Mouse (Mus musculus) right cerebral cortex, postnatal 36 days (tissue): Measurements from ENCODE around the gene Elf2.
"Not testable (repeated sequence)": the region's sequence is repeated elsewhere in the genome, so short reads cannot be mapped to it uniquely, and the experiment has no call there.

Experiments
- DNase-seq, 2 experiments: peaks; one replicate each; pipeline ENCODE4 v3.0.0; 2022; ENCODE audit warnings: low spot score in 2 of 2, mixed read lengths in 1 of 2

Gene Elf2

DNA sequence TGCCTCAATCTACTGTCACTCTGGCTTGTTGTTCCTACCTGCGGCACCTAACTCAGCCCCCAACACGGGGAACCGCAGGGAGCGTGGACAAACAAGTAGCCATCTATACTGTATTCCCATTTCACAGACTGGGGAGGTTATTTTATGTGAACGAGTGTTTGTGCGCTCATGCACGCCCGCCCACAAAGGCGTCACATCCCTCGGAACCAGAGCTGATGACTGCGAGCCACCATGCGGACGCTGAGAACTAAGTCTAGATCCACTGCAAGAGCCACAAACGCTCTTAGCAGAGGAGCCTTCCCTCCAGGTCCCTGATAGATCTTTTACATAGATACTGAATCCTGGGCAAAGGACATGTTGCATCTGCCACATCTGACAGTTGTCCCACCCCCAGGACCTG lies 10.4 kb downstream of the Elf2 start:
- DNase-seq, result no peak

- no peak for DNase-seq
These were observed 11.9 kb downstream of the Elf2 start for GRCm38 (mm10) chr3:51328546-51328945.

GRCm38 (mm10) chr3:51327817-51328216 lies 12.6 kb downstream of the Elf2 start:
- no peak for DNase-seq

GRCm38 (mm10) chr3:51327429-51327797 lies 13.1 kb downstream of the Elf2 start:
- DNase-seq, result no peak

- DNase-seq, result no peak
These were observed 13.6 kb downstream of the Elf2 start for GRCm38 (mm10) chr3:51326664-51327428.

DNA sequence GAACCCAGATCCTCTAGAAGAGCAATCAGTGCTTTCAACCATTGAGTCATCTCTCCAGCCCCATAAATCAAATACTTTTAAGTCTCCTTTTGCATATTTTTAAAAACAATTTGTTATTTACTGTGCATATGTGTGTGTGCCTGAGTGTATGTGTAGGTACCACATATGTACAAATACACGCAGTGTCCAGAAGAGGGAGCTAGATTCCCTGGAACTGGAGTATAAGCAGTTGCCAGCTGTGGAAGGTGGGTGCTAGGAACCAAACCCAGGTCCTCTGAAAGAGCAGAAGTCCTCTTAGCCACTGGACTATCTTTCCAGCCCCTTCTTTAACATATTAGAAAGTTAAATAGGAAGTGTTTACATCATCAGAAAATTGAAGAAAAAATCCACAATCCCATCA lies 15.0 kb downstream of the Elf2 start:
- DNase-seq, result no peak

DNA sequence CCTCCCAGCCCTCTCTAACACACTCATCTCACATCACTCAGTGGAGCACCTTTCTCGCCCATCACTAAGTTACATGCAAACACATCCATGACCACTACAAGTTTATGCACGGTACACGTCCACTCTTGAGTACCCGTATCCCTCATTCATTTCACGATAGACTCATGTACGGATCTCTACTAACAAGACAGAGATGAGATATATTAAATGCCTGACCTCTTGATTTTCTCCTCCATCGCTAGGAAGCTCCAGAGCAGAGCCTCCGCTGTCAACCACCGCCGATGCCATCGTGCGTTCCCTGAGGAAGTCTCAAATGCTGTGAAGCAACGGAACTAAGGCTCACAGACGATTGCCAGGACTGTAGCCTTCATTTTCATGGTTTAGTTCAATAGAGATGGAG lies 17.5 kb downstream of the Elf2 start:
- no peak for DNase-seq

GRCm38 (mm10) chr3:51322326-51322725 lies 18.1 kb downstream of the Elf2 start:
- DNase-seq, result no peak

GRCm38 (mm10) chr3:51321141-51321540 lies 19.3 kb downstream of the Elf2 start:
- DNase-seq, result no peak

DNA sequence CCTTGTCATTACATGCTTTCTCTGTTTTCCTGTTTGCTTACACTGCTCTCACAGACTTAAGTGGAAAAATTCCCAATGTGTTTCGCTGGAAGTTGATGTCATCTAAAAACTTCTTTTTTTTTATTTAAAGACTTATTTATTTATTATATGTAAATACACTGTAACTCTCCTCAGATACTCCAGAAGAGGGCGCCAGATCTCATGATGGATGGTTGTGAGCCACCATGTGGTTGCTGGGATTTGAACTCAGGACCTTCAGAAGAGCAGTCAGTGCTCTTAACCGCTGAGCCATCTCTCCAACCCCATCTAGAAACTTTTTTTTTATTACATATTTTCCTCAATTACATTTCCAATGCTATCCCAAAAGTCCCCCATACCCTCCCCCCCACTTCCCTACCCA lies 22.4 kb downstream of the Elf2 start:
- DNase-seq, result not testable (repeated sequence)

GRCm38 (mm10) chr3:51316876-51317275 lies 23.6 kb downstream of the Elf2 start:
- DNase-seq, result no peak

DNA sequence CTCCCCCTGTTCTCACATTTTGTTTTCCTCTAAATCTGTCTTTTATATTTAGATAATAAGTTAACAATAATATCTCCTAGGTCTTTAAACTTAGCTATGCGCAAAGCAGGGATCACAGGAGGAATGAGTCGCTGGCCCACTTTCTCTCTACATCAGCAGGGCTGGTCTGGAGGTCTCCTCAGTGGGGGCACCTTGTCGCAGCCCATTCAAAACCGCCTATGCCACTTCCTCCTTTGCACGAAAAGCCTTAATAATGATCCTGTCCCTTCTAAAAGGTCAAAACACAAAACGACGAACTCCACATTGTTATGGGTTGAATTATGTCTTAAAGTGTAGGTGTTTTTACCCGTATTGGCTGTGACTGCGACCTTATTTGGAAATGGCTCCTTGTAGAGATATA lies 28.8 kb downstream of the Elf2 start:
- DNase-seq, result no peak

GRCm38 (mm10) chr3:51310098-51310497 lies 30.4 kb downstream of the Elf2 start:
- DNase-seq, result no peak

DNA sequence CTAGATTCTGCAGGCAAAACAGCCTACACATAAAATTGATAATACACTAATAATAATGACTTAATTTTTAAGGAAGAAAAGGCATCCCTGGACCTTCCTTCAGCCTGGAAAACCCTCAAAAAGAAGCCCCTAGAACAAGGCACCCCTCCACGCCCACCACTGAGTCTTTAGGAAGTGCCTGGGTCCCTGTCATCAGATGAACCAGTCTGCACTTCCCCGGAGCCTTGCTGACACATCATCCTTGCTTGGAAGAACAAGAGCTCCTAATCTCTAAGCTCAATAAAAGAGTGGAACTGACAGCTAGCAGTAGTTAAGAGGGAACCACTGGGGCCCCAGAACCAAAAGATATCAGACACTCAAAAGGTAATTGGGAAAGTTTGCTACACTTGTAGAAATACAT lies 33.8 kb downstream of the Elf2 start:
- DNase-seq, result no peak

DNA sequence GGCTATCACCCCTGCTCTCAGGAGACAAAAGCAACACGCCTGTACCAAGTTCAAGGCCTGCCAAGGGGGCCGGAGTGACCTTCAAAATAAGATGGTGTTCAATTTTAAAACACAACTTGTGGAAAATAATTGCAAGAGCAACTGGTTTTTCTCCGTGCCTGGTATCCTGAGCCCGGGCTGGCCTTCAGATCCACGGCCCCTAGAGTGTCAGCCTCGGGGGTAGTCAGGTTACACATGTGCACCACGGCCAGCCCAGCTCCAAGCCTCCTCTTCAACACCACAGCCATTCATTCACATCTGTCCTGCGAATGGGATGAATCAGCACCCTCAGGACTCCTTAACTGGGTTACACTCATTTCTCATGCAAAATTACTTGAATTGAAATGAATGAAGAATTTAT lies 34.5 kb downstream of the Elf2 start:
- no peak for DNase-seq

- no peak for DNase-seq
These were observed 37.4 kb downstream of the Elf2 start for GRCm38 (mm10) chr3:51302971-51303476.

- DNase-seq, result no peak
These were observed 38.9 kb downstream of the Elf2 start for GRCm38 (mm10) chr3:51301583-51301982.

GRCm38 (mm10) chr3:51296790-51297189 lies 43.7 kb downstream of the Elf2 start:
- no peak for DNase-seq

- DNase-seq, result peak; percentile 22 to 37
These were observed 45.2 kb downstream of the Elf2 start for GRCm38 (mm10) chr3:51295225-51295624.

DNA sequence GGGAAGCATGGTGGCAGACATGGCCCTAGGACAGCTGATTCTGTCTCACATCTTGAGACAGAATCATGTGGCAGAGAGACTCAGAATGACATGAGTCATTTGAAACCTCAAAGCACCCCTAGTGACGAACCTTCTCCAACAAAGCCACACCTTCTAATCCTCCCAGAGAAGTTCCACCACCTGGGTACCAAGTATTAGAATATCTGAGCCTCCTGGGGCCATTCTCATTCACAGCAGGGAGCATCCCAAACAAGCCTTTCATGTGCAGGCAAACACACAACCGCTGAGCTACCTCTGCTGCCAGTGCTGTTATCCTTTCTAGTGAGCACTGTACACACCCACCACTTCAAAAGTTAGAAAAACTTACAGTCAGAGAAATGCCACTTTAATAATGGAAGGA lies 46.2 kb downstream of the Elf2 start:
- no peak for DNase-seq

DNA sequence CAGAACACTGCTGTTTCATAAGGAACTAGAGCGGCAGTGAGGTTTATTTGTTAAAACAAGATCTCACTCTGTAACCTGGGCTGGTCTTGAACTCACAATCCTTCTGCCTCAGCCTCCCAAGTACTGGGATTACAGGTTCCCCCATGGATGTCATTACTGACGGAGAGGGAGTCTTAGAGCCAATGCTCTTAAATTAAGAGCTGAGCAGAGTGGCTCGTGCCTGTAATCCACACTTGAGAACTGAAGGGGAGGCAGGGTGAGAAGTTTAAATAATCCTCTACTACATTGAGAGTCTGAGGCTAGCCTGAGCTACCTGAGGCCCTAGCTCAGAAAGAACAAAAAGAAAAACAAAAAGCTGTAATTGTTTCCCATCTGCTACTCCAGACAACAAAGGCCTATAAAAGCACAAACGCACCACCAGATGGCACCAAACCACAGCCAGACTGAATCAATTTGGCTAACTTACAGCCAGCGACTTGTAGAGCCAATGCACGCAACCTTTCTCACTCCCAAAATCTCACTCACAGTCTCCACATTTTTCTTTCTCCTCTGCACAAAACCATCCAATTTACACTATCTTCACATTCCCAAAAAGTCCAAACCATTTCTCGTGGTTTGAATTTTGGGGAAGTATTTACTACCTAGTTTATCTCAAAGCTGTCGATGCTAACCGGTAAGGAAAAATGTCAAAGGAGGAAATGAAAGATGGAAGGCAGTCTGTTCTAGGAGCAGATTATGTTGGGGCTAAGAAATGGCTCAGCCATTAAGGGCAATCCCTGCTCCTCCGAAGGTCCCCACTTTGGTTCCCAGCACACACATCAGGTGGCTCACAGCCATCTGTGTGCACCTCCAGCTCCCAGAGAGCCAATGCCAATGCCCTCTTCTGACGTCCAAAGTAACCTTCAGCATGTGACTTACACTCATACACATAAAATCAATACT lies 51.3 kb downstream of the Elf2 start:
- peak; percentile 67 to 74 for DNase-seq

GRCm38 (mm10) chr3:51284375-51284774 lies 56.1 kb downstream of the Elf2 start:
- DNase-seq, result no peak

GRCm38 (mm10) chr3:51281727-51282126 lies 58.7 kb downstream of the Elf2 start:
- no peak for DNase-seq
